Mouse (Mus musculus) hindbrain, embryonic 16.5 days (tissue): Measurements from ENCODE around the gene Sgpp2. TPM values are rescaled to one million over a fixed set of nuclear protein-coding genes. Genes with fewer than 3 reads are reported as not detected.

Source experiments
- ATAC-seq: fragments of 200-750 bp; cut with Nextera tagmentation; 2 replicates; pipeline ENCODE4 v1.8.0; 2017; ENCODE audit warnings: moderate TSS enrichment, moderate library complexity
- H3K27ac ChIP-seq: fragments of 300-500 bp; sonication (generic); 2 replicates; pipeline ENCODE4 v1.5.1; 2014; ENCODE audit warnings: low read depth, mild to moderate bottlenecking, control low read depth, low read length, moderate library complexity
- H3K27me3 ChIP-seq: fragments of 300-500 bp; sonication (generic); replicated peaks from 2 replicates; pipeline ENCODE4 v1.6.1; 2014; ENCODE audit warnings: low read length; ENCODE audit not compliant: control insufficient read depth, insufficient read depth
- H3K36me3 ChIP-seq: fragments of 300-500 bp; sonication (generic); 2 replicates; pipeline ENCODE4 v1.6.1; 2014; ENCODE audit warnings: mild to moderate bottlenecking, low read length, moderate library complexity, mixed read lengths; ENCODE audit not compliant: control insufficient read depth, insufficient read depth
- H3K4me1 ChIP-seq: fragments of 300-500 bp; sonication (generic); 2 replicates; pipeline ENCODE4 v1.6.1; 2014; ENCODE audit warnings: low read depth, low read length; ENCODE audit not compliant: control insufficient read depth, insufficient read depth
- H3K4me2 ChIP-seq: fragments of 300-500 bp; sonication (generic); 2 replicates; pipeline ENCODE4 v1.6.1; 2014; ENCODE audit warnings: mild to moderate bottlenecking, low read length, control low read depth, moderate library complexity
- H3K4me3 ChIP-seq: fragments of 300-500 bp; sonication (generic); 2 replicates; pipeline ENCODE4 v1.5.1; 2014; ENCODE audit warnings: mild to moderate bottlenecking, low read length, control low read depth, moderate library complexity
- H3K9ac ChIP-seq: fragments of 300-500 bp; sonication (generic); 2 replicates; pipeline ENCODE4 v1.6.1; 2014; ENCODE audit warnings: low read depth, mild to moderate bottlenecking, control low read depth, low read length, moderate library complexity
- H3K9me3 ChIP-seq: fragments of 300-500 bp; sonication (generic); 2 replicates; pipeline ENCODE4 v1.6.1; 2014; ENCODE audit warnings: mild to moderate bottlenecking, low read length, moderate library complexity; ENCODE audit not compliant: control insufficient read depth
- WGBS: fragments of 180-500 bp; shearing (Covaris S2); extraction: QIAGEN DNeasy Blood & Tissue Kit; methylation state at CpG from one replicate; pipeline ENCODE4 v1.1.7; 2014; 5-methylcytosine and 5-hydroxymethylcytosine counted together
- polyA plus RNA-seq: library from polyadenylated mRNA; unstranded; fragments of >200 nt; fragmentation: Nextera tagmentation; extraction: Ambion mirVana; gene quantifications from 2 replicates; pipeline ENCODE4 v1.2.1, GENCODE M21; 2015

Sgpp2 gene
- polyA plus RNA-seq, 1 experiment from 2014 or later = 2.7 TPM

GRCm38 (mm10) chr1:78355123-78355522, 45.0 kb downstream of the Sgpp2 start:
- ATAC-seq = no peak
- H3K4me2 ChIP-seq = no peak overlapping the region
- no peaks in the 10 kb centered on the region for H3K36me3 ChIP-seq
- H3K4me3 ChIP-seq = no peak overlapping the region
- WGBS = 40% methylated on average over 4 of the region's 4 CpGs
- no peak overlapping the region for H3K9ac ChIP-seq
- no peaks in the 10 kb centered on the region; the same call in 1 of the 2 replicates for H3K4me1 ChIP-seq
- no peak overlapping the region for H3K27ac ChIP-seq
- no peaks in the 10 kb centered on the region for H3K27me3 ChIP-seq
- H3K9me3 ChIP-seq = no peaks in the 10 kb centered on the region

- 92% methylated on average over 4 of the region's 4 CpGs for WGBS
- Histone ChIP-seq H3K27ac (no peak overlapping the region), H3K4me1 (no peaks in the 10 kb centered on the region; the same call in 1 of the 2 replicates), H3K9me3 (no peaks in the 10 kb centered on the region), H3K4me2 (no peak overlapping the region), H3K36me3 (no peaks in the 10 kb centered on the region), H3K4me3 (no peak overlapping the region), H3K9ac (no peak overlapping the region), H3K27me3 (no peaks in the 10 kb centered on the region)
- ATAC-seq = no peak
Measured at GRCm38 (mm10) chr1:78357415-78357814, 47.3 kb downstream of the Sgpp2 start.

GRCm38 (mm10) chr1:78357868-78358267, 47.7 kb downstream of the Sgpp2 start:
- 89% methylated on average over 1 of the region's 1 CpGs for WGBS

GRCm38 (mm10) chr1:78363965-78364889, 54.1 kb downstream of the Sgpp2 start:
- Histone ChIP-seq H3K4me1 (no peaks in the 10 kb centered on the region), H3K4me3 (no peak overlapping the region), H3K9ac (no peak overlapping the region), H3K27ac (no peak overlapping the region), H3K4me2 (no peak overlapping the region), H3K27me3 (no peaks in the 10 kb centered on the region), H3K9me3 (no peaks in the 10 kb centered on the region), H3K36me3 (no peaks in the 10 kb centered on the region)
- no peak for ATAC-seq
- 51% methylated on average over 13 of the region's 13 CpGs for WGBS

More at GRCm38 (mm10) chr1:78357868-78358267, 47.7 kb downstream of the Sgpp2 start:
- no peaks in the 10 kb centered on the region; the same call in 1 of the 2 replicates for H3K4me1 ChIP-seq
- no peaks in the 10 kb centered on the region for H3K9me3 ChIP-seq
- no peak overlapping the region for H3K4me3 ChIP-seq
- H3K9ac ChIP-seq = no peak overlapping the region
- ATAC-seq = no peak
- no peaks in the 10 kb centered on the region for H3K36me3 ChIP-seq
- no peak overlapping the region for H3K27ac ChIP-seq
- H3K27me3 ChIP-seq = no peaks in the 10 kb centered on the region
- no peak overlapping the region for H3K4me2 ChIP-seq

GRCm38 (mm10) chr1:78367806-78368205, 57.7 kb downstream of the Sgpp2 start:
- Histone ChIP-seq H3K27me3 (no peaks in the 10 kb centered on the region), H3K9ac (no peak overlapping the region), H3K9me3 (peaks cover 4% of the 10 kb centered on the region), H3K4me1 (peaks cover 8% of the 10 kb centered on the region), H3K27ac (no peak overlapping the region), H3K4me2 (no peak overlapping the region), H3K4me3 (no peak overlapping the region), H3K36me3 (no peaks in the 10 kb centered on the region)
- WGBS = 69% methylated on average over 5 of the region's 5 CpGs
- ATAC-seq = no peak

GRCm38 (mm10) chr1:78370121-78370520, 60.0 kb downstream of the Sgpp2 start:
- Histone ChIP-seq H3K4me1 (peaks cover 8% of the 10 kb centered on the region), H3K9me3 (peaks cover 5% of the 10 kb centered on the region), H3K27ac (no peak overlapping the region), H3K4me2 (no peak overlapping the region), H3K9ac (no peak overlapping the region), H3K4me3 (no peak overlapping the region), H3K27me3 (no peaks in the 10 kb centered on the region), H3K36me3 (no peaks in the 10 kb centered on the region)
- WGBS = 69% methylated on average over 6 of the region's 6 CpGs
- no peak for ATAC-seq

GRCm38 (mm10) chr1:78371569-78372236, 61.6 kb downstream of the Sgpp2 start:
- Histone ChIP-seq H3K9ac (no peak overlapping the region), H3K27ac (no peak overlapping the region), H3K36me3 (no peaks in the 10 kb centered on the region), H3K27me3 (no peaks in the 10 kb centered on the region), H3K4me2 (no peak overlapping the region), H3K4me1 (peaks cover 8% of the 10 kb centered on the region), H3K9me3 (peaks cover 5% of the 10 kb centered on the region), H3K4me3 (no peak overlapping the region)
- WGBS = 73% methylated on average over 2 of the region's 2 CpGs
- peak; percentile 64; the same call in 1 of the 2 replicates for ATAC-seq

GRCm38 (mm10) chr1:78372316-78372715, 62.2 kb downstream of the Sgpp2 start:
- H3K36me3 ChIP-seq = no peaks in the 10 kb centered on the region
- no peaks in the 10 kb centered on the region for H3K27me3 ChIP-seq
- 90% methylated on average over 9 of the region's 9 CpGs for WGBS
- no peak overlapping the region for H3K4me3 ChIP-seq
- H3K9ac ChIP-seq = no peak overlapping the region
- peaks cover 5% of the 10 kb centered on the region for H3K9me3 ChIP-seq
- H3K4me2 ChIP-seq = no peak overlapping the region
- ATAC-seq = no peak
- no peak overlapping the region for H3K27ac ChIP-seq
- H3K4me1 ChIP-seq = peaks cover 8% of the 10 kb centered on the region

GRCm38 (mm10) chr1:78373836-78374235, 63.7 kb downstream of the Sgpp2 start:
- H3K9ac ChIP-seq = no peak overlapping the region
- 89% methylated on average over 5 of the region's 5 CpGs for WGBS
- H3K4me2 ChIP-seq = no peak overlapping the region
- H3K4me3 ChIP-seq = no peak overlapping the region
- no peak overlapping the region for H3K27ac ChIP-seq
- no peaks in the 10 kb centered on the region for H3K36me3 ChIP-seq
- peaks cover 8% of the 10 kb centered on the region for H3K4me1 ChIP-seq
- peaks cover 5% of the 10 kb centered on the region for H3K9me3 ChIP-seq
- no peak for ATAC-seq
- H3K27me3 ChIP-seq = no peaks in the 10 kb centered on the region
